Mouse (Mus musculus): Measurements from ENCODE around the gene Smarcb1. TPM values are rescaled to one million over a fixed set of nuclear protein-coding genes. Genes with fewer than 3 reads are reported as not detected.

Smarcb1 gene
- polyA plus RNA-seq, 1 experiment: 34.1 TPM

DNA sequence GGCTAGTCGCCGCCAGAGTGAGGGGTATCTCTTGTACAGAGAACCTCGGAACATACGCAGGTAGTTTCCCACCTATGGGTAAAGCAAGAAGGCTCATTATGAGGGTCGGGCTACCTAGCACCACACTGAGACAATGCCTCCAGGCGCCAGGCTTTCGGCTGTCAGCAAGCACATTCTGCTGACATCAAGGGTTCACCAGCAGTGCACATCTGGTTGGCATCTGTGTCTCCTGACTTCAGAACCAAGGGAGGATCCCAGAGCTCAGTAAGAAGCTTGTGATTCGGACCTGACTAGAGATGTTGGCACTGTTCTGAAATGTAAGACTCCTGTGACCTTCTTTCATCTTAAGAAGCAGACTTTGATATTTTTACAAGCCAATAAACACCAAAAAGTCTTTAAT, 4.6 kb downstream of the Smarcb1 start:
- H3K27ac ChIP-seq (ENCODE audit: insufficient read depth, low read depth, low read length): no peak overlapping the region
- H3K27me3 ChIP-seq (ENCODE audit: control insufficient read depth, insufficient read depth, low read length): no peaks in the 10 kb centered on the region
- no peak overlapping the region for H3K4me3 ChIP-seq (ENCODE audit: low read depth, low read length)
- WGBS: 88% methylated on average over 8 of the region's 8 CpGs
- peaks cover 26% of the 10 kb centered on the region for H3K36me3 ChIP-seq (ENCODE audit: control insufficient read depth, insufficient read depth, low read length)
- peaks cover 4% of the 10 kb centered on the region; the same call in 1 of the 2 replicates for H3K4me1 ChIP-seq (ENCODE audit: control insufficient read depth, insufficient read depth, insufficient read length, low read length)
- no peak for TF ChIP-seq POLR2A (IDR thresholded peaks at IDR 0.05; ENCODE audit: low read depth, low read length)
- no peak for TF ChIP-seq CTCF (IDR thresholded peaks at IDR 0.05; ENCODE audit: extremely low read depth, insufficient read length, insufficient replicate concordance, low read depth, low read length)

DNA sequence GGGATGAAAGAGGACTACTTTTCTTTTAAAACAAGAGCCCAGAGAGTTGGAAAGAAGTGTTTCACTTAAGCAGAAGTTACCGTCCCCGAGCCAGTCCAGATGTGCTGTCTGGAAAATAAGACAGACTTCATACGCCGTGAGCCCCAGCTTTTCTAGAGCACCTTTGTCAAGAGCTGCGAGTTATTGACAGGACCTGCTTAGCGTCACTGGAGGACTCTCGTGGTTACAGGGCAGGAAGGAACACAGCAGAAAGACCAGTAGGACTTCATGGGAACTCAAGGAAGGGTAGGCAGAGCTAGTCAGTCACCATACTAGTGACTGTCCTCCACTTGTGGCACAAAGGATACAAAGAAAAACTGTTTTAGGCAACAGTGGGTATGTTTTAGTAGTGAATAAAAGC, 5.9 kb downstream of the Smarcb1 start:
- TF ChIP-seq CTCF (IDR thresholded peaks at IDR 0.05; ENCODE audit: extremely low read depth, insufficient read length, insufficient replicate concordance, low read depth, low read length) (no peak), POLR2A (IDR thresholded peaks at IDR 0.05; ENCODE audit: low read depth, low read length) (no peak)
- Histone ChIP-seq H3K27ac (ENCODE audit: insufficient read depth, low read depth, low read length) (0 out of 2 replicates have a peak overlapping the region, but pooled peaks have one; percentile 15), H3K4me1 (ENCODE audit: control insufficient read depth, insufficient read depth, insufficient read length, low read length) (peaks cover 2% of the 10 kb centered on the region; the same call in 1 of the 2 replicates), H3K36me3 (ENCODE audit: control insufficient read depth, insufficient read depth, low read length) (peaks cover 38% of the 10 kb centered on the region), H3K4me3 (ENCODE audit: low read depth, low read length) (no peak overlapping the region), H3K27me3 (ENCODE audit: control insufficient read depth, insufficient read depth, low read length) (no peaks in the 10 kb centered on the region)
- WGBS: 82% methylated on average over 7 of the region's 7 CpGs

DNA sequence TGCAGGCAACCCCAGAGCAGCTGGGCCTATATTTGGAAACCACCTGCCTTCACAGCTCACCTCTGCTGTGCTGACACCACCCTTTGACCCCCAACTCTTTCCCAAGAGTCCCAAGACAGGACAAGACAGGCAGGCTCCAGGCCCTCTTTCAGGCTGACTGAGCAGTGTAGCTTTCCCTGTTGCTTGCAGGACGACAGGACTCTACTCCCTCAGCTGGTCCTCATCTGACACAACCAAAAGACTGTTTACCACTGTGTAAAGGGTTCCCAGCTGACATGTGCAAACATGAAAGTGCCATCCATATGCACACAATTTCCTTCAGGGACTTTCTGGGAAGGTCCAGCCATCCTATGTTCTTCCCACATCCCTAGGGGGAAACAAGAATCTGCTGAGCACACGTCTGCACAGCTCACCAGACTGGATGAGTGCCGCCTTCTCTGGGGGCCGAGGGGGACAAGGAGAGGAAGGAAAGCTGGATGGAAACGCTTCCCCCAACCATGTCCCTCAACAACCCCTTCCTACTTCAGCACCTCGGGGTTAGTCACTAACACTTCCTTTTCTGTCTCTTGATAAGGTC, 8.3 kb downstream of the Smarcb1 start:
- peaks cover 51% of the 10 kb centered on the region for H3K36me3 ChIP-seq (ENCODE audit: control insufficient read depth, insufficient read depth, low read length)
- H3K27ac ChIP-seq (ENCODE audit: insufficient read depth, low read depth, low read length): no peak overlapping the region
- no peaks in the 10 kb centered on the region for H3K4me1 ChIP-seq (ENCODE audit: control insufficient read depth, insufficient read depth, insufficient read length, low read length)
- TF ChIP-seq CTCF (IDR thresholded peaks at IDR 0.05; ENCODE audit: extremely low read depth, insufficient read length, insufficient replicate concordance, low read depth, low read length): no peak
- TF ChIP-seq POLR2A (IDR thresholded peaks at IDR 0.05; ENCODE audit: low read depth, low read length): no peak
- WGBS: 62% methylated on average over 6 of the region's 6 CpGs
- no peaks in the 10 kb centered on the region for H3K27me3 ChIP-seq (ENCODE audit: control insufficient read depth, insufficient read depth, low read length)
- H3K4me3 ChIP-seq (ENCODE audit: low read depth, low read length): no peak overlapping the region

DNA sequence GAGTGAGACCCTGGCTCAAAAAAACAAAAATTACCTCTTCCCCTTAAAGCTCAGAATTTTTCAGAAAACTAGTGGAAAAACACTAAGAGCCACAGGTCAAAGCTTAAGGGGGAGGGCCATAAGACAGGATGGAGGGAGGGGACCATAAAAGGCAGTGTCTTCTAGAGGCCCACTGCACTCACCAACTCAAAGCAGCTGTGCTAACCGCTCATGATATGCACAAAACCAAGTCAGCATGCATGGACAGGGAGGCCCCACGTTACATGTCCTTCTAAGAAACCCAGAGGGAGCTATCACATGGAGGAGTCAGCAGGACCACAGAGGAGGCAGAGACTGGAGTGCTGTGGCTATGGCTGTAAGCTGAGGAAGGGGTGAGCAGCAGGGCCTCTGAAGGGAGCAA, 10.7 kb downstream of the Smarcb1 start:
- no peak overlapping the region for H3K4me3 ChIP-seq (ENCODE audit: low read depth, low read length)
- no peaks in the 10 kb centered on the region for H3K27me3 ChIP-seq (ENCODE audit: control insufficient read depth, insufficient read depth, low read length)
- H3K36me3 ChIP-seq (ENCODE audit: control insufficient read depth, insufficient read depth, low read length): peaks cover 58% of the 10 kb centered on the region
- TF ChIP-seq CTCF (IDR thresholded peaks at IDR 0.05; ENCODE audit: extremely low read depth, insufficient read length, insufficient replicate concordance, low read depth, low read length): no peak
- TF ChIP-seq POLR2A (IDR thresholded peaks at IDR 0.05; ENCODE audit: low read depth, low read length): no peak
- no peak overlapping the region for H3K27ac ChIP-seq (ENCODE audit: insufficient read depth, low read depth, low read length)
- 86% methylated on average over 2 of the region's 2 CpGs for WGBS
- H3K4me1 ChIP-seq (ENCODE audit: control insufficient read depth, insufficient read depth, insufficient read length, low read length): no peaks in the 10 kb centered on the region

DNA sequence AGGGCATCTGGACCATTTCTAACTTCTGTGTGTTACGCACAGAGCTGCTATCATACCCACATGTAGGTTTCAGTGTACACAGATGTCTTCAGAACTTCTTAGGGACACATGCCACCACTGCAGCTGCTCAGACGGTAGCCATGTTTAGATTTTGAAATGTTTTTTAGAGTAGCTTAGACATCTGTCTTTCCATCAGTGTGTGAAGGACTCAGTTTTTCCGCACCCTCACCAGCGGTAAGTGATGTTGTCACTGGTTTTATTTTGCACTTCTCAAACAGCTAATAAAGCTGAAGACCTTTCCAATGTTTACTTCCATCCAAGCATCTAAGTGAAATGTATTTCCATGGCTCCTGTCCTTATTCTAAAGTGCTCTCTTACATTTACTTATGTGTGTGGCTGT, 14.5 kb downstream of the Smarcb1 start:
- Histone ChIP-seq H3K27ac (ENCODE audit: insufficient read depth, low read depth, low read length) (no peak overlapping the region), H3K27me3 (ENCODE audit: control insufficient read depth, insufficient read depth, low read length) (no peaks in the 10 kb centered on the region), H3K36me3 (ENCODE audit: control insufficient read depth, insufficient read depth, low read length) (peaks cover 72% of the 10 kb centered on the region), H3K4me3 (ENCODE audit: low read depth, low read length) (no peak overlapping the region), H3K4me1 (ENCODE audit: control insufficient read depth, insufficient read depth, insufficient read length, low read length) (no peaks in the 10 kb centered on the region)
- TF ChIP-seq CTCF (IDR thresholded peaks at IDR 0.05; ENCODE audit: extremely low read depth, insufficient read length, insufficient replicate concordance, low read depth, low read length) (no peak), POLR2A (IDR thresholded peaks at IDR 0.05; ENCODE audit: low read depth, low read length) (no peak)
- 92% methylated on average over 4 of the region's 4 CpGs for whole genome bisulfite sequencing

DNA sequence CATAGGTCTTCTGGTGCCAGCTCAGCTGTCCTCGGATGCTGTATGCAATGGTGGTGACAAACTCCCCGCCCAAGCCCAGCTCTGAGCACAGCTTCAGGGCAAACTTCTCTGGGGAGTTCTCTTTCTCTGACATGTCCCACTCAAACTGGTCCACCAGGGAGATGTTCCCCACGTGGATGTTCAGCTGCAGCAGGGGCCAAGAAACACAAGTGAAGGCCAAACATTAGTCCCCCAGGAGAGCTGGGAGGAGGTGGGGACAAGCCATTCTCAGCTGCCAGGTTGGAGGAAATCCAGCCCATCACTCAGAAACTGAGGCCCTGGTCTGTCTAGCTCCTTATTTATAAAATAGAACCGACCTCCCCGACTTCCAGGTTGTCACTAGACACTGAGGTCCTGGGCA, 17.0 kb downstream of the Smarcb1 start:
- no peaks in the 10 kb centered on the region for H3K4me1 ChIP-seq (ENCODE audit: control insufficient read depth, insufficient read depth, insufficient read length, low read length)
- 81% methylated on average over 5 of the region's 5 CpGs for WGBS
- H3K27me3 ChIP-seq (ENCODE audit: control insufficient read depth, insufficient read depth, low read length): no peaks in the 10 kb centered on the region
- H3K36me3 ChIP-seq (ENCODE audit: control insufficient read depth, insufficient read depth, low read length): peaks cover 62% of the 10 kb centered on the region
- TF ChIP-seq POLR2A (IDR thresholded peaks at IDR 0.05; ENCODE audit: low read depth, low read length): no peak
- no peak for TF ChIP-seq CTCF (IDR thresholded peaks at IDR 0.05; ENCODE audit: extremely low read depth, insufficient read length, insufficient replicate concordance, low read depth, low read length)
- no peak overlapping the region for H3K27ac ChIP-seq (ENCODE audit: insufficient read depth, low read depth, low read length)
- H3K4me3 ChIP-seq (ENCODE audit: low read depth, low read length): no peak overlapping the region

DNA sequence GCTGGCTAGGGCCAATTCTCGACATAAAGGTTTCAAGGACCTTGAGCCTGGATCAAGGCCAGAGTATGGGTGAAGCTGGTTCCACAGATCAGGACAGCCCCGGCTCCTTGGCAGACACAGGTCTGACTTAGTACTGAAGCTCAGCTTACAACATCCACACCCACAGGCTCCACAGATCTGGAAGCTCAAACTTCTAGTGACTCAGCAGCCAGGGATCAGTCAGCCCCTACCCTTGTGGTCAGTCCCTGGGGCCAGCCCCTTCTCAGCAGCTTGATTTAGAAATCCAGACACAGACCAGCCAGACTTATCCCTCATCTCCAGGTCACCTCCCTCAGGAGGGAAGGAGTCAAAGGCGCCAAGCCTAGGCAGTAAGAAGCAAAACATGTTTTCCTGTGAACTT, 22.6 kb downstream of the Smarcb1 start:
- WGBS: 27% methylated on average over 3 of the region's 3 CpGs
- no peak for TF ChIP-seq POLR2A (IDR thresholded peaks at IDR 0.05; ENCODE audit: low read depth, low read length)
- no peak for TF ChIP-seq CTCF (IDR thresholded peaks at IDR 0.05; ENCODE audit: extremely low read depth, insufficient read length, insufficient replicate concordance, low read depth, low read length)
- Histone ChIP-seq H3K27me3 (ENCODE audit: control insufficient read depth, insufficient read depth, low read length) (no peaks in the 10 kb centered on the region), H3K4me3 (ENCODE audit: low read depth, low read length) (no peak overlapping the region), H3K4me1 (ENCODE audit: control insufficient read depth, insufficient read depth, insufficient read length, low read length) (0 out of 2 replicates have a peak, but pooled peaks cover under 1% of the 10 kb centered on the region), H3K36me3 (ENCODE audit: control insufficient read depth, insufficient read depth, low read length) (peaks cover 52% of the 10 kb centered on the region), H3K27ac (ENCODE audit: insufficient read depth, low read depth, low read length) (no peak overlapping the region)

Measured in small intestine, adult 2 months (tissue).